Mouse (Mus musculus) cerebellum, postnatal 36 days (tissue): ENCODE results near the gene Mlec.
A peak's percentile ranks its signal among the peaks of the same experiment; 100 is the strongest.
"Not testable (repeated sequence)": the region's sequence is repeated elsewhere in the genome, so short reads cannot be mapped to it uniquely, and the experiment has no call there.

Experiments
- DNase-seq, 2 experiments: peaks; one replicate each; pipeline ENCODE4 v3.0.0; 2021 to 2022; ENCODE audit warnings: mixed read lengths in 2 of 2

The Mlec gene

GRCm38 (mm10) chr5:115177866-115178265, 19.9 kb upstream of the Mlec start:
- DNase-seq = no peak

DNA sequence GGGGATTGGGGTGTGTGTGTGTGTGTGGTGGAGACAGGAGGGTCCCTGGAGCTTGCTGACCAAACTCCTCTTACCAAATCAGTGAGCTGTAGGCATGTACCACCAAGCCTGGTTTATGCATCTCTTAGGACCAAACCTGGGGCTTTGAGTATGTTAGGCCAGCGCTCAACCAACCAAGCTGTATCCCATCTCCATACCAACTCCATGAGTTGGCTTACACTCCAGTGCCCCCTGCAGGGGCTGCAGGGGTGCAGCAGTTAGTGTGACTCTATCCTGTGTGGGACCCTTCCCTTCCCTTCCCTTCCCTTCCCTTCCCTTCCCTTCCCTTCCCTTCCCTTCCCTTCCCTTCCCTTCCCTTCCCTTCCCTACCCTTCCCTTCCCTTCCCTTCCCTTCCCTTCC, 16.6 kb upstream of the Mlec start:
- DNase-seq = no peak

GRCm38 (mm10) chr5:115170150-115170549, 12.2 kb upstream of the Mlec start:
- DNase-seq = no peak

DNA sequence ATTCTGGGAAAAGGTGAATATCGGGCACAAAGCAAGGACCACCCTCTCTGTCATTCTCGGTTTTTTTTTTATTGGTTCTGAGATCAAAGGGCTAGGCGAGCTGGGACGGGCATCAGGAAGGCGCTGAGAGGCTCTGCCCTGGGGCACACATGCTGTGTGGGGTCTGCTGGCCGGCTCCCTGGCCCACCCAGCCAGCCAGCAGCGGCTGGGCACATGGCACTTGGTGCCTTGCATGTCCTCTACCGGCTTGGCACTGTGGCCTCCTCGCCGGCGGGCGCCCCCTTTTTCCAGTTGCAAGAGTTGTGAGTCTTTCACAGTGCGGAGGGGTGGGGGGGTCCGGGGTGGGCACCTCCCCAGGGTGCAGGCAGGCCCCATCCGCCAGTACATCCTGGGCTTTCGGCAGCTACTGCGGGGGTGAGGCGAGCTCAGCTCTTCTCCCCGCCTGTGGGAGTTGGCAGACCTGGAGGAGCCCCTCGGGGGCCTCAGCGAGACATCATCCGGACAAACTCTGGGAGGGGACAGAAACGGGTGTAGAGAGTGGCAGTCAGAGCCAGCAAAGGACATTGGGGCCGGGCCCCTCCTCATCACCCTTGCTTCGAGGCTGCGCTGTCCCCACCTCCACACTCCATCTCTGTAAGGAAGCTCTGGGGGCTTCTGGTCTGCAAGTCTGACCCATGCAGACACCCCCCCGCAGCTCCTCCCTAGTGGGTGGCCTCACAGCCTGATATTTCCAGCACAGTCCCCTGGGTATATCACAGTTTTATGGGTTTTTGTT, 10.8 kb upstream of the Mlec start:
- DNase-seq = no peak

GRCm38 (mm10) chr5:115167396-115167795, 9.4 kb upstream of the Mlec start:
- DNase-seq = no peak

DNA sequence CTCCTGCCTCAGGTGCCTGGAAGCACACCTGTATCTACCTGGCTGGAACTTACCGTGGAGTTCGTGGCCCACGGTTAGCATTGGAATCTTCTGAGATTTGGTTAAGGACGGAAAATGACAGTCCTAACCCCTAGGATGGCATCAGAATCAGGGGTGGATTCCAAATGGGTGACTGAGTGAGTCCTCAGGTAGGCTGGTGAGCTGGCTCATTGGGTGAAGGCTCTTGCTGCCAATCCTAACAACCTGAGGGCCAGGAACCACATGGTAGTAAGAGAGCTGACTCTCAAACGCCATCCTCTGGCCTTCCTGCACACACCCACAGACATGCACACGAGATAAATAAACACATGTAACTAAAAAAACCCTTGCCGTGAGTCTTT, 8.8 kb upstream of the Mlec start:
- DNase-seq = no peak

GRCm38 (mm10) chr5:115165895-115166814, 8.2 kb upstream of the Mlec start:
- DNase-seq = peak; percentile 66 to 67

GRCm38 (mm10) chr5:115165351-115165750, 7.4 kb upstream of the Mlec start:
- peak; percentile 43 to 44 for DNase-seq

DNA sequence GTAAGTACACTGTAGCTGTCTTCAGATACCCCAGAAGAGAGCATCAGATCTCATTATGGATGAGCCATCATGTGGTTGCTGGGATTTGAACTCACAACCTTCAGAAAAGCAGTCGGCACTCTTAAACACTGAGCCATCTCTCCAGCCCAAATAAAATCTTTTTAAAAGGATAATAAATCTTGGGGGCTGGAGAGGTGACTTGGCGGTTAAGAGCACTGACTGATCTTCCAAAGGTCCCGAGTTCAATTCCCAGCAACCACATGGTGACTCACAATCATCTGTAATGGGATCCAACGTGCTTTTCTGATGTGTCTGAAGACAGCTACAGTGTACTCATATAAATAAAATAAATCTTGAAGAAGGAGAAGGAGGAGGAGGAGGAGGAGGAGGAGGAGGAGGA, 6.5 kb upstream of the Mlec start:
- DNase-seq = not testable (repeated sequence)

- peak; percentile 60 to 66 for DNase-seq
Measured at GRCm38 (mm10) chr5:115163563-115163962, 5.6 kb upstream of the Mlec start.

DNA sequence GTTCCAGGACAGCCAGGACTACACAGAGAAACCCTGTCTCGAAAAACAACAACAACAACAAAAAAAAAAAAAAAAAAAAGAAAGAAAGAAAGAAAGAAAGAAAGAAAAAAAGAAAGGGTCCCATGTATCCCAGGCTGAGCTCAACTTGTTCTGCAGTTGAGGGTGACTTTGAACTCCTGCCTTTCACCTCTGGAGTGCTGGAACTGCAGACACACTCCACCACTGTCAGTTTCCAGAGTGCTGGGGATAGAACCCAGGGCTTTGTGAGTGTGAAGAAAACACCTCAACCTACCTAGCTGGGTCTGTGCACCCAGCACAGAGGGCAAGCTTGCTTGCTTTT, 3.9 kb upstream of the Mlec start:
- not testable (repeated sequence) for DNase-seq

DNA sequence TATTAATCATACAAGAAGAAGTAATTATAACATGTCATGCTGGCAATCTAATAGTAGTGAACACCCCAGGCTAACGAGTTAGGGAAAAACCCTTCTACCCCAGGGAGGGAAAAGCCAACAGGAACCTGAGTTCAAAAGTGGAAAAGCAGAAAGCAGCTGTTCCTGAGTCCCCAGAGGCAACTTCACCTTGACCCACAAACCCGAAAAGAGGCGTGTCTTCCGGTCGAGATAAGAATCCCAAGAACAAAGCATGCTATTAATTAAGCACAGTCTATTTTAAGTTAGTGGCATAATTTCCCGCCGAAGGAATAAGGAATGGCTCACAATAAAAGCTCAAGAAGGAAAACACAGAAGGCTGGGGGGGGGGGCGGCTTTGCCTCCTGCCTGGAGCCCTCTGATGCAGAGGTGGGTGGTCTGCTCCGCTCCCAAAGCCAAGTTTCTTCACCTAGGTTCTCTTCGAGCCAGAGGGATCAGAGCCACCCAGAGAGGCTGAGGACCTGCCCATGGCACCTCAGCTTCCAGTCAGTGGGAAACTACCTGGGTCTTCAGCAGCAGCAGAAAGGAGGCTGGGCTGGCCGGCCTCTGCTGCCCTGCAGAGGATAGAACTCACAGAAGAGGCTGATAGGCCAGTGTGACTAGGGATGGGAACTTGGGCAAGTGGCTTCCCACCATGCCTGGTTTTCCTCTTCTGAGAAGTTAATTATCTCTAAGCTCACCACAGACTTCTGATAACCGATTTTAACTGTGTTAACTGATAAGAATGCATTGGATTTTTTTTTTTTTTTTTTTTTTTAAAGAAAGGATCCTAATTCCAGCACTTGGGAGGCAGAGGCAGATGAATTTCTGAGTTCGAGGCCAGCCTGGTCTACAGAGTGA, 3.3 kb upstream of the Mlec start:
- DNase-seq = no peak

DNA sequence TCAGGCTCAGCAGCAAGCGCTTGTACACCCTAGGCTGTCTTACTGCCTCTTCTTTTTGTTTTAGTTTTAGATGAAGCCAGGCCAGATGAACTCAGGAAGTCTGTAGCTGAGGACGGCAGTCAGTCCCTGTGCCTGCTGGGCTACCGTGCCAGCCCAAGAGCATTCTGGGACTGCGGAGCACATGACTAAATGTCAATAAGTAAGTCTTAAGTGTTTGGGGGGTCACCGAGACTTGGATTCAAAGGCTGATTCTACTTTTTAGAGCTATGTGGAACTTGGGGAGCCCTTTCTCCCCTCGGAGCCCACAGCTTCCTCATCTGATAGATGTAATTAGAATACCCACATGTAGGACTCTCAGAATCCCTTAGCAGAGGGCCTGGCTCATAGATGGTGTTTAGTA, 2.7 kb upstream of the Mlec start:
- DNase-seq = no peak

DNA sequence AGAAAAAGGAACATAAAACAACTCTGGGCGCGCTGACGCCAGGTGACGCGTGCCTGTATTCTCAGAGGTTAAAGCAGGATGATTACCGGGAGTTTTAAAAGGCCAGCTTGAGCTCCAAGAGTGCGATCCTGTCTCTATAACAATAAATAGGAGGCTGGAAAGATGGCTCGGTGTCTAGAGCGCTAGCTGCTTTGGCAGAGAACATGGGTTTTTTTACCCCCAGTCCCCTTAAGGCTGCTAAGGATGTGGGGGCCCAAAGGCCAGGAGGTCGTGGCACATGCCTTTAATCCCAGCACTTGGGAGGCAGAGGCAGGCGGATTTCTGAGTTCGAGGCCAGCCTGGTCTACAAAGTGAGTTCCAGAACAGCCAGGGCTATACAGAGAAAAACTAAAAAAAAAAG, 1.2 kb upstream of the Mlec start:
- no peak for DNase-seq

DNA sequence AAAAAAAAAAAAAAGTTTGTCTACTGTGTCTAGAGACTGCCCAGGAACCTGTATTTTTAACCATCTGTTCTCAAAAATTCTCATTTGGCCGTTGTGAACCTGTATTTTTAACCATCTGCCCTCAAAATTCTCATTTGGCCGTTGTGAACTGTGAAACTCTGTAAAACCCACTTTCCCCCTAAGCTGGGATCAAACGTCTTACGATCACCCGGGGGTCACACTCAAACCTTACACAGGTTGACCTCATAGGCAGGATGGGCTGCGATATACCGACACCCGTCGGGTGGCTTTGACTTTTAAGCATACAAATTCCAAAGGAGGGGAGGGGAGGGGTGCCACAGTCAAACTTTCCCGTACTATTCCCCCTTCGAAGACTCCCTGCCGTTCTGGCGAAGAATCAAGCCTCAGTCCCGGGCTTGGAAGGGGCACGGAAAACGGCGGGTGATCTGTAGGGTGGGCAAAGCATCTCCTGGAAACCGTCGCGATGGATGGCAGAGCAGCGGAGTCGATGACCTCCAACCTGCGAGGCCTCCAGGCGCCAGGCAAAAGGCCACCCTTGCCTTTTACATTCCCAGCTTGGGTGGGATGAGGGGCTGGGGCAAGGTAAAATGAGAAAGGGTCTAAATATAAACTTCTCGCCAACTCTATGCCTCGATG, 918 bp downstream of the Mlec start:
- no peak for DNase-seq

- no peak for DNase-seq
Measured at GRCm38 (mm10) chr5:115156401-115156800, 1.6 kb downstream of the Mlec start.

GRCm38 (mm10) chr5:115155831-115156230, 2.1 kb downstream of the Mlec start:
- no peak for DNase-seq

GRCm38 (mm10) chr5:115155156-115155631, 2.8 kb downstream of the Mlec start:
- no peak for DNase-seq

DNA sequence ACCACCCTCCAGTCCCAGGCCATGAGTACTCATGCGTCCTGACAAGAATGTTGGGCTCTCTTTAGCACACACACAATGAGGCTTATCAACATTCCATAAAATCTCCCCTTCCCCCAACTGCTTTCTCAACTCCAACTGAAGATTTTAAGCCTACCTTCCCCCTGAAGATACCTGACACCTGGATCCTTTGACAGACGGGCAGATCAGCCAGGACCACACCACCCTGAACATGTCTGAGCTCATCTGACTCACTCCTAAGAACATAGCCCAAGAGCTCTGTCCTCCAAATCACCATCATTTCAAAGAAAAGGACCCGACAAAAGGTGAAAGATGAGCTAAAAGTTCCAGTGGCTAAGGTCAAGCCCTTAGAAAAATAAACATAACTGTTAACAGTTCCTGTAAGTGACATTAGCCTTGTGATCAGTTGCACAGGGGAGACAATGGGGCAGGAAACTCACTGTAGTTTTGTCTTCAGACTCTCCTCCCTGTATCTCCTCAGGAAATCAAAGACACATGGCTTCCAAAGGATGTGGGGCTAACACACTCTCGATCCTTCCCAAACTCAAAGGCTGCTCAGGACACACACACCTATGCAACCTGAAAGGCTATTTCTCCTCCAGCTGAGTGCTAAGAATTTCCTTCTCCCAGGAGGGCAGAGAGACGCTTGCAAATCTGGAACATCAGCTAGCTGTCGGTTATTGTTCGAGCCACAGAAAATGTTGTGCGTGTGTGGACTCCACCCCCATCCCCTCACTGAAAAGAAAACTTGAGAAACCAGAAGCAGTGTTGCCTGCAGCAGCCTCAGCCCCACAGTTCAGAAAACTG, 5.6 kb downstream of the Mlec start:
- no peak for DNase-seq

DNA sequence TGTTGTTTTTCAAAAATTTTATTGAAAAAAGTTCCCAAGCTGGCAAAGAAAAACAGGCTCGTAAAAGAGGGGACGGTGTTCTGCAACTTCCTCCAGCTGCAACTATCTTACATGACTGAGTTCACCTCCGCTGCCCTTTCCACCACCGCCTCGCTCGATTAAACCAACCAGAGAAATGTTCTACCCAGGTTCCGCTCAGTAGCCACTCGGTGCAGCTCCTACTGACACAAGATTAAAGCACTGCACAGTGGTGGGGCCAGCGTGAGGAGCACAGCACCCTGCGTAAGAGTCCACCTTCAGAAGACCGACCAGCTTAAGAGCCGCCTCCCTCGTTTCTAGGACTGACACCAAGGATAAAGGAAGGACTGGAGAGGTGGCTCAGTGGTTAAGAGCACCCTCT, 6.5 kb downstream of the Mlec start:
- no peak for DNase-seq

- no peak for DNase-seq
Measured at GRCm38 (mm10) chr5:115150991-115151390, 7.0 kb downstream of the Mlec start.
